Comparison of ENCODE assay signal across 26 mouse cellular contexts in the genomic region with DNA sequence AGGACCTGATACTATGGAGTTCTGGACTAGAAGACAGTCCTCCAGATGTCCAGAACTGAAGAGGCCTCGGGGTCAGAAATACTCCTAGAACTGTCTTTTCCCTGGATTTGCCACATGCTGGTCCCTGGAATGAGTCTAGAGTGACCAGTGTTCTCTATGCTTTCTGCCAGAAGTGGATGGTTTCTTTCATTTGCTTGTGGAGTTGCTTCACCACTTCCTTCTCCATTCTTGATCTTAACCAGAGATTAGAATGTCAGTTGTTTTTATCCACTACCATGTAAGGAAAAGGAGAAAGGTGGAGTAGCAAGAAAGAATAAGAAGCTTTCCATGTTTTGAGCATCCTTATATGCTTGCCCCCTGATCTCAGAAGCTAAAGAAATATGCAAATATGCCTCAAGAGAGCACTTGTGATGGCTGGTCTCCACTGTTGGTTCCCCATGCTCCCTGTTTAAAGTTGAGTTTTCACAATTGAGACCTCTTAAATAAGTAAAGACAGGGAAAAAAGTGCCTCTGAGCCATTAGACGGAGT.
"Had no signal": no experiment of that assay in that cellular context is flagged by ENCODE, and none has a peak within 500 bp of the region (broad histone marks: within the 10 kb centered on the region; RNA-seq: fewer than 3 reads in every experiment).

No protein-coding gene starts in this region.

- H3K27ac ChIP-seq: heart, adult 2 months; heart, embryonic 13.5 days; heart, embryonic 15.5 days; hindbrain, embryonic 10.5 days; hindbrain, embryonic 12.5 days; hindbrain, embryonic 14.5 days; intestine, embryonic 15.5 days; kidney, embryonic 15.5 days; kidney, postnatal 0 days; limb, embryonic 13.5 days; limb, embryonic 15.5 days; liver, embryonic 12.5 days had no signal

- H3K4me3 ChIP-seq: heart, adult 2 months; heart, embryonic 13.5 days; heart, embryonic 15.5 days; hindbrain, embryonic 10.5 days; hindbrain, embryonic 12.5 days; intestine, embryonic 15.5 days; kidney, embryonic 15.5 days; limb, embryonic 13.5 days; limb, embryonic 15.5 days; liver, embryonic 12.5 days had no signal

- H3K4me1 ChIP-seq: heart, embryonic 13.5 days; heart, embryonic 15.5 days; hindbrain, embryonic 10.5 days; hindbrain, embryonic 12.5 days; intestine, embryonic 15.5 days; kidney, embryonic 15.5 days; limb, embryonic 13.5 days; limb, embryonic 15.5 days; liver, embryonic 12.5 days had no signal

- DNase-seq: gastrocnemius, postnatal 14 days; gastrocnemius, postnatal 36 days; heart, adult 2 months; heart, postnatal 14 days; heart, postnatal 36 days; kidney, adult 18-20 months; kidney, adult 9 months; kidney, postnatal 14 days; kidney, postnatal 36 days; layer of hippocampus, adult 9-11 months; layer of hippocampus, postnatal 36 days; left cerebral cortex, postnatal 4 days had no signal

- ATAC-seq: hindbrain, embryonic 16.5 days; inflammation-experienced regulatory T-cells, adult 6 months; intestine, embryonic 15.5 days; intestine, postnatal 0 days; liver, embryonic 12.5 days had no signal

- H3K27me3 ChIP-seq: heart, embryonic 13.5 days; heart, embryonic 15.5 days; hindbrain, embryonic 12.5 days; intestine, embryonic 15.5 days; kidney, embryonic 15.5 days; limb, embryonic 13.5 days; limb, embryonic 15.5 days; liver, embryonic 12.5 days had no signal
